Comparison of ENCODE assay signal across 16 mouse cellular contexts in the genomic region with DNA sequence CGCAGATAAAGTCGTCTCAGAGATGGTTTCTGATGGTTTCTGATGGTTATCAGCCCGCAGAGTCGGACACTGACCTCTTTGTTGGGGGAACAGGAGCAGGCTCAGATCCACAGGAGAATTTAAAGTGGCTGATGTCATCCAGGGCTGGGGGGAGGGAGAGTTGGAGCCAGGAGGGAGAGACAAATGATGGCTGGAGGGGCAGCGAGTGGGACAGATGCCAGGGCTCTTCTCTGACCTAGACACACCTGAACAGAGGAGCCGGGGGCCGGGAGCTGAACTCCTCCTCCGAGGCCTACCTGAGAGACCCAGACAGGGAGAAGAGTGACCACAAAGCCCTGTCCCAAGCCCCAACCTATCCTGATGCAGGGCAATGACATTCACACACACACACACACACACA. TPM values are rescaled to one million over a fixed set of nuclear protein-coding genes. Genes with fewer than 3 reads are reported as not detected.
DNase-seq lines count a peak whose midpoint lies in the region; ATAC-seq and TF ChIP-seq lines count a peak whose summit lies in the region.
"Had no signal": no experiment of that assay in that cellular context is flagged by ENCODE, and none has a peak within 500 bp of the region (broad histone marks: within the 10 kb centered on the region; RNA-seq: fewer than 3 reads in every experiment).

No protein-coding gene starts in this region.

- H3K27ac ChIP-seq in layer of hippocampus, adult 2 months: peak overlapping the region; percentile 68; the same call in 1 of the 2 replicates
- 0 out of 2 replicates have a peak overlapping the region, but pooled peaks have one; percentile 52 for H3K27ac ChIP-seq in hindbrain, embryonic 12.5 days
- H3K27ac ChIP-seq in midbrain, embryonic 13.5 days: peak overlapping the region; percentile 71

- ATAC-seq in erythroblast, adult 5-6 weeks (replicated peaks; ENCODE audit: low FRiP score, poor library complexity, severe bottlenecking): no peak
- no peak for ATAC-seq in hindbrain, embryonic 12.5 days (ENCODE audit: low FRiP score)
- no peak for ATAC-seq in midbrain, embryonic 13.5 days

- no peak for DNase-seq in layer of hippocampus, adult 2 months (ENCODE audit: low spot score in 2 of 2)
- DNase-seq in layer of hippocampus, postnatal 25 days (ENCODE audit: extremely low spot score in 1 of 2, low spot score in 1 of 2): no peak
- no peak for DNase-seq in adrenal gland, postnatal 36 days
- DNase-seq in right cerebral cortex, postnatal 36 days (ENCODE audit: low spot score in 2 of 2): no peak
- DNase-seq: adrenal gland, postnatal 14 days; cerebellum, adult 18-20 months; kidney, adult 9 months; left cerebral cortex, postnatal 4 days; lung, postnatal 10 days had no signal

- peaks cover 99% of the 10 kb centered on the region for H3K36me3 ChIP-seq in erythroblast, embryonic 14.5 days (ENCODE audit: control insufficient read depth)
- no peaks in the 10 kb centered on the region for H3K36me3 ChIP-seq in hindbrain, embryonic 12.5 days
- H3K36me3 ChIP-seq in midbrain, embryonic 13.5 days: no peaks in the 10 kb centered on the region
- H3K36me3 ChIP-seq: forebrain, embryonic 10.5 days; neural tube, embryonic 15.5 days had no signal

- WGBS in hindbrain, embryonic 12.5 days: 78% methylated on average over 8 of the region's 8 CpGs
- 69% methylated on average over 8 of the region's 8 CpGs for WGBS in midbrain, embryonic 13.5 days

- H3K27me3 ChIP-seq in erythroblast, embryonic 14.5 days (ENCODE audit: control insufficient read depth): no peaks in the 10 kb centered on the region; the same call in 1 of the 2 replicates
- peaks cover 12% of the 10 kb centered on the region for H3K27me3 ChIP-seq in hindbrain, embryonic 12.5 days
- H3K27me3 ChIP-seq in midbrain, embryonic 13.5 days: peaks cover 8% of the 10 kb centered on the region

- peak overlapping the region; percentile 39 for H3K4me3 ChIP-seq in erythroblast, embryonic 14.5 days (replicated peaks)
- H3K4me3 ChIP-seq in layer of hippocampus, adult 2 months: no peak overlapping the region
- H3K4me3 ChIP-seq in hindbrain, embryonic 12.5 days: no peak overlapping the region
- H3K4me3 ChIP-seq in midbrain, embryonic 13.5 days (replicated peaks): no peak overlapping the region
- H3K4me3 ChIP-seq: forebrain, embryonic 10.5 days; neural tube, embryonic 15.5 days had no signal

- H3K9me3 ChIP-seq in erythroblast, embryonic 14.5 days (ENCODE audit: control insufficient read depth, low read length): peaks cover 11% of the 10 kb centered on the region
- no peaks in the 10 kb centered on the region for H3K9me3 ChIP-seq in hindbrain, embryonic 12.5 days (replicated peaks)
- H3K9me3 ChIP-seq in midbrain, embryonic 13.5 days: no peaks in the 10 kb centered on the region
- H3K9me3 ChIP-seq: forebrain, embryonic 10.5 days; neural tube, embryonic 15.5 days had no signal

- TF ChIP-seq CTCF in layer of hippocampus, adult 2 months (conservative IDR thresholded peaks at IDR 0.05): no peak

- peaks cover 93% of the 10 kb centered on the region for H3K4me1 ChIP-seq in erythroblast, embryonic 14.5 days (ENCODE audit: control insufficient read depth)
- H3K4me1 ChIP-seq in hindbrain, embryonic 12.5 days: peaks cover 44% of the 10 kb centered on the region
- H3K4me1 ChIP-seq in midbrain, embryonic 13.5 days (replicated peaks): peaks cover 63% of the 10 kb centered on the region

- no peak overlapping the region for H3K4me2 ChIP-seq in hindbrain, embryonic 12.5 days (replicated peaks)
- H3K4me2 ChIP-seq in midbrain, embryonic 13.5 days (replicated peaks): no peak overlapping the region
- H3K4me2 ChIP-seq: neural tube, embryonic 15.5 days had no signal

- no peak overlapping the region; the same call in 1 of the 2 replicates for H3K9ac ChIP-seq in hindbrain, embryonic 12.5 days
- H3K9ac ChIP-seq in midbrain, embryonic 13.5 days (replicated peaks): no peak overlapping the region
- H3K9ac ChIP-seq: neural tube, embryonic 15.5 days had no signal

RNA-seq across cellular contexts. Expression of a gene that starts 31.5 kb away (rescaled TPM):
- not detected in 2 replicates for polyA plus RNA-seq in erythroblast, embryonic 14.5 days (2012)
- not detected in 2 replicates for total RNA-seq in erythroblast, adult 5-6 weeks (2015; ENCODE audit: low replicate concordance)
- not detected in 2 replicates for total RNA-seq in erythroblast, adult 5-6 weeks (2017; ENCODE audit: low replicate concordance)
- total RNA-seq in layer of hippocampus, adult 2 months (2021): under 1 TPM; 0.79 to 0.82 TPM
- total RNA-seq in layer of hippocampus, postnatal 25 days (2021): under 1 TPM; 0.79 to 0.92 TPM
- polyA plus RNA-seq in hindbrain, embryonic 12.5 days (2016; fragmentation: Nextera tagmentation; extraction: Ambion mirVana): not detected in 2 replicates
- not detected in 2 replicates for polyA plus RNA-seq in midbrain, embryonic 13.5 days (2015; fragmentation: Nextera tagmentation; extraction: Ambion mirVana)
- not detected for total RNA-seq in adrenal gland, postnatal 36 days (2021)
- total RNA-seq: adrenal gland, postnatal 14 days; monocyte, adult 5-6 weeks had no signal
- polyA plus RNA-seq: forebrain, embryonic 10.5 days had no signal

RNA-seq across cellular contexts. Expression of a gene that starts 47.1 kb away (rescaled TPM):
- polyA plus RNA-seq in erythroblast, embryonic 14.5 days (2012): 331 and 361 TPM in 2 replicates
- total RNA-seq in erythroblast, adult 5-6 weeks (2015; ENCODE audit: low replicate concordance): 54.2 and 55.4 TPM in 2 replicates
- total RNA-seq in erythroblast, adult 5-6 weeks (2017; ENCODE audit: low replicate concordance): 196 and 459 TPM in 2 replicates
- total RNA-seq in layer of hippocampus, adult 2 months (2021): 10 to 100 TPM; 45.1 to 45.6 TPM
- total RNA-seq in layer of hippocampus, postnatal 25 days (2021): 10 to 100 TPM; 37.8 to 43.4 TPM
- 2.5 and 3.3 TPM in 2 replicates for polyA plus RNA-seq in hindbrain, embryonic 12.5 days (2016; fragmentation: Nextera tagmentation; extraction: Ambion mirVana)
- polyA plus RNA-seq in midbrain, embryonic 13.5 days (2015; fragmentation: Nextera tagmentation; extraction: Ambion mirVana): 1.5 and 2.1 TPM in 2 replicates
- total RNA-seq in adrenal gland, postnatal 36 days (2021): 10 to 100 TPM; 14.0 to 15.5 TPM

RNA-seq across cellular contexts. Expression of a gene that starts 47.3 kb away (rescaled TPM):
- 10.0 and 10.5 TPM in 2 replicates for polyA plus RNA-seq in erythroblast, embryonic 14.5 days (2012)
- 10.8 and 14.2 TPM in 2 replicates for total RNA-seq in erythroblast, adult 5-6 weeks (2015; ENCODE audit: low replicate concordance)
- total RNA-seq in erythroblast, adult 5-6 weeks (2017; ENCODE audit: low replicate concordance): 22.2 and 31.5 TPM in 2 replicates
- total RNA-seq in layer of hippocampus, adult 2 months (2021): 10 to 100 TPM; 39.2 to 40.2 TPM
- total RNA-seq in layer of hippocampus, postnatal 25 days (2021): 10 to 100 TPM; 32.8 to 38.5 TPM
- 64.0 and 64.4 TPM in 2 replicates for polyA plus RNA-seq in hindbrain, embryonic 12.5 days (2016; fragmentation: Nextera tagmentation; extraction: Ambion mirVana)
- polyA plus RNA-seq in midbrain, embryonic 13.5 days (2015; fragmentation: Nextera tagmentation; extraction: Ambion mirVana): 40.0 and 44.9 TPM in 2 replicates
- 10 to 100 TPM; 40.1 to 42.7 TPM for total RNA-seq in adrenal gland, postnatal 36 days (2021)
